Mouse (Mus musculus) neural tube, embryonic 13.5 days (tissue): Measurements from ENCODE around the gene Fgd6. TPM values are rescaled to one million over a fixed set of nuclear protein-coding genes. Genes with fewer than 3 reads are reported as not detected.
A peak's percentile ranks its signal among the peaks of the same experiment; 100 is the strongest.

ENCODE experiments used
- ATAC-seq: fragments of 200-750 bp; cut with Nextera tagmentation; 2 replicates; pipeline ENCODE4 v1.8.0; 2017; ENCODE audit warnings: low read depth, mild to moderate bottlenecking, moderate TSS enrichment, moderate library complexity
- H3K27ac ChIP-seq: fragments of 300-500 bp; sonication (generic); replicated peaks from 2 replicates; pipeline ENCODE4 v1.5.1; 2015; ENCODE audit warnings: moderate library complexity, mild to moderate bottlenecking, inconsistent platforms
- H3K27me3 ChIP-seq: fragments of 300-500 bp; sonication (generic); 2 replicates; pipeline ENCODE4 v1.6.1; 2015; ENCODE audit warnings: mild to moderate bottlenecking, inconsistent platforms
- H3K36me3 ChIP-seq: fragments of 300-500 bp; sonication (generic); 2 replicates; pipeline ENCODE4 v1.6.1; 2015; ENCODE audit warnings: mild to moderate bottlenecking, inconsistent platforms
- H3K4me1 ChIP-seq: fragments of 300-500 bp; sonication (generic); replicated peaks from 2 replicates; pipeline ENCODE4 v1.6.1; 2015; ENCODE audit warnings: inconsistent platforms
- H3K4me2 ChIP-seq: fragments of 300-500 bp; sonication (generic); 2 replicates; pipeline ENCODE4 v1.6.1; 2015; ENCODE audit warnings: inconsistent platforms, mild to moderate bottlenecking, moderate library complexity
- H3K4me3 ChIP-seq: fragments of 300-500 bp; sonication (generic); 2 replicates; pipeline ENCODE4 v1.5.1; 2015; ENCODE audit warnings: mild to moderate bottlenecking, inconsistent platforms
- H3K9ac ChIP-seq: fragments of 300-500 bp; sonication (generic); 2 replicates; pipeline ENCODE4 v1.6.1; 2015; ENCODE audit warnings: moderate library complexity, mild to moderate bottlenecking, inconsistent platforms
- H3K9me3 ChIP-seq: fragments of 300-500 bp; sonication (generic); 2 replicates; pipeline ENCODE4 v1.6.1; 2016; ENCODE audit warnings: inconsistent platforms
- WGBS: fragments of 180-500 bp; shearing (Covaris S2); methylation state at CpG from one replicate; pipeline ENCODE4 v1.1.7; 2015; 5-methylcytosine and 5-hydroxymethylcytosine counted together
- polyA plus RNA-seq: library from polyadenylated mRNA; unstranded; fragments of >200 nt; fragmentation: Nextera tagmentation; extraction: Ambion mirVana; gene quantifications from 2 replicates; pipeline ENCODE4 v1.2.1, GENCODE M21; 2015

Fgd6 gene
- polyA plus RNA-seq, 1 experiment from 2014 or later, result 2.7 TPM

DNA sequence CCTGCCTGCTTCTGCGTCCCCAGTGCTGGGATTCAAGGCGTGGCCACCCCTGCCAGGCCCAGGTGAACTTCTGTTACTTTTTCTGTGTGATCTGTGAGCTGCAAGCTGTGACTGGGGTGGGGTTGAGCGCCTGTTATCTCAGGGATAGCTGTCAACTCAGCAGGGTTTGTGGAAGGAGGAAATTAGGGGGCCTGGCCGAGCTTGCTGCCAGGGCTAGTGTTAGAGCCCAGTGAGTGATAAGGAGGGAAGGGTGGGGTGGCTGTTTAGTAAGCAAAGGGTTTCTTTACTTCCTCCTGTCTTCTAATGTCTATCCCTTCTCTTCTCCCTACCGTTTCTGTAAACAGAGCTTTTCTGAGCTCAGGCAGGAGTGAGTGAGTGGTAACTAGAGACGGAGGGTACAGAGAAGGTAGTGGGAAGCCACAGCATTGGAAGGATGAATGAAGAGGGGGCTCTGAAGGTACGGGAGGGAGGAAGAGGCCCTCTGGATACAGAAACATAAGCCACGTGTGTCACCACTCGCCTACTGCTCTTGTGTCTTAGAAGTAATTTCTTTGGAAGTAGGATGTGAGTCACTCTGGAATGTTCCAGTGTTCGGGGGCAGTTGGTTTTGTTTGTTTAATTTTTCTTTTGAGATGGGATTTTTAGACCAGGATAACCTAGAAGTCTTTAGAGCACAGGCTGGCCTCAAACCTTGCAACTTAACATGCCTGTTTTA lies 12.2 kb downstream of the Fgd6 start:
- Histone ChIP-seq H3K9ac (no peak overlapping the region), H3K4me1 (peaks cover 7% of the 10 kb centered on the region; the same call in 1 of the 2 replicates), H3K27ac (no peak overlapping the region), H3K4me3 (no peak overlapping the region), H3K27me3 (no peaks in the 10 kb centered on the region), H3K9me3 (no peaks in the 10 kb centered on the region), H3K36me3 (peaks cover 19% of the 10 kb centered on the region), H3K4me2 (no peak overlapping the region)
- no peak for ATAC-seq
- WGBS, result 66% methylated on average over 10 of the region's 10 CpGs

DNA sequence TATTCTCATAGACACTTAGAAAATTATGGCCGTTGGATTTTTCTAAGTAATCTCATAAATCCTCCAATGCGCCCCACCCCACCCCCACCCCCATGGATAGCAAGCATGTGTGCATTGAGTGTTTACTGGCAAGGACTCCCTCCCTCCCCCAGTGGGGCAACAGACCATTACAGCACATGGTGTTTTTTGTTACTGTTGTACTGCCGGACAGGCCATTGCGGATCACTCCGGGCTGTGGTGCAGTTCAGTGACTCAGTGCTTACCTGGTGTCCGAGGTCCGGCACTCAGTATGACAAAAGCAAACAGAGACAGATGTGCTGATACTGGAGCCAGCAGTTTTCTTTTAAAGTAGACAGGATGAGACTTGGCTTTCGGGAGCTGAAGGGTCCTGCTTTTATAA lies 13.3 kb downstream of the Fgd6 start:
- peaks cover 7% of the 10 kb centered on the region; the same call in 1 of the 2 replicates for H3K4me1 ChIP-seq
- no peak overlapping the region for H3K27ac ChIP-seq
- ATAC-seq, result no peak
- H3K4me3 ChIP-seq, result no peak overlapping the region
- no peak overlapping the region for H3K9ac ChIP-seq
- 80% methylated on average over 8 of the region's 8 CpGs for WGBS
- no peaks in the 10 kb centered on the region for H3K27me3 ChIP-seq
- H3K36me3 ChIP-seq, result peaks cover 19% of the 10 kb centered on the region
- H3K4me2 ChIP-seq, result no peak overlapping the region
- H3K9me3 ChIP-seq, result no peaks in the 10 kb centered on the region

DNA sequence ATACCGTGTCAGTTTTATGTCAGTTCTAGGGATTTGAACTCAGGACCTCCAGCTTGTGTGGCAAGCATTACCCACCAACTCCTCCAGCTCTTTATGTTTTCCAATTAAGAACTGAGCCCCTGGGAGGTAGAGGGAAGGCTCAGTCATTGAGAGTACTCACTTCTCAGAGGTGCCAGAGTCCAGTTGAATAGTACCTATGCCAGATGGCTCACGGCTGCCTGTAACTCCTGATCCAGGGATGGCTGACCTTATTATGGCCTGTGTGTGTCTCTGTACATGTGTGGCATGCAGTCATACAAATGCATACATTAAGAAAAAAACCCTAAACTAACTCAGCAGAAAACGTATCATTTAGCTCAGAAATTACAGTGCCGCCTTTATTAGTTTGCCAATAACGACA lies 14.9 kb downstream of the Fgd6 start:
- Histone ChIP-seq H3K4me2 (no peak overlapping the region), H3K27me3 (no peaks in the 10 kb centered on the region), H3K9ac (no peak overlapping the region), H3K4me3 (no peak overlapping the region), H3K9me3 (no peaks in the 10 kb centered on the region), H3K36me3 (peaks cover 4% of the 10 kb centered on the region), H3K27ac (no peak overlapping the region), H3K4me1 (peaks cover 7% of the 10 kb centered on the region; the same call in 1 of the 2 replicates)
- WGBS, result 86% methylated on average over 5 of the region's 5 CpGs
- ATAC-seq, result no peak

- no peak for ATAC-seq
- Histone ChIP-seq H3K9ac (no peak overlapping the region), H3K4me1 (0 out of 2 replicates have a peak, but pooled peaks cover 12% of the 10 kb centered on the region), H3K9me3 (no peaks in the 10 kb centered on the region), H3K4me2 (no peak overlapping the region), H3K27me3 (no peaks in the 10 kb centered on the region), H3K4me3 (no peak overlapping the region), H3K36me3 (no peaks in the 10 kb centered on the region), H3K27ac (no peak overlapping the region)
- 78% methylated on average over 6 of the region's 6 CpGs for WGBS
These were observed 20.7 kb downstream of the Fgd6 start for GRCm38 (mm10) chr10:94056487-94056886.

DNA sequence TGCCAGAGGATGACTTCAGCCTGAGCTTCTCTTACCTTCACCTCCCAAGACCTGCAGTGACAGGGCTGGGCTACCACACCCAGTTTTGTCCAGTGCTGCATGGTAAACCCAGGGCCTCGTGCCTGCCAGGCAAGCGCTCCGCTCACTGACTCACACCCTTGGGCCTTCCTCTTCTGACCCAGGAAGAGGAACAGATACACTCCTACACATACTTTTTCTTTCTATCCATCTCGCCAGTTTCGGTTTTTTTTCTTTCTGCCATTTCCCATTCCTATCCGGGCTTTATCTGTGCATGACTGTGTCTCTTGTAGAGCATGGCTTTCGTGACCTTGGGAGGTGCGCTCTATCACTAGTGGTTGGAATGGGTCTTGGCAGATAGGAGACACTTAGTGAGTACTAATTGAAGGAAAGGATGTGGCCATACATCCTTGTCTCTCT lies 23.8 kb downstream of the Fgd6 start:
- H3K4me2 ChIP-seq, result no peak overlapping the region
- ATAC-seq, result no peak
- H3K27ac ChIP-seq, result no peak overlapping the region
- H3K4me3 ChIP-seq, result no peak overlapping the region
- H3K36me3 ChIP-seq, result no peaks in the 10 kb centered on the region
- no peaks in the 10 kb centered on the region for H3K27me3 ChIP-seq
- H3K4me1 ChIP-seq, result 0 out of 2 replicates have a peak, but pooled peaks cover 12% of the 10 kb centered on the region
- no peak overlapping the region for H3K9ac ChIP-seq
- H3K9me3 ChIP-seq, result no peaks in the 10 kb centered on the region
- WGBS, result 93% methylated on average over 8 of the region's 8 CpGs

GRCm38 (mm10) chr10:94060190-94060589 lies 24.4 kb downstream of the Fgd6 start:
- 69% methylated on average over 8 of the region's 8 CpGs for WGBS
- H3K36me3 ChIP-seq, result no peaks in the 10 kb centered on the region
- ATAC-seq, result no peak
- 0 out of 2 replicates have a peak, but pooled peaks cover 12% of the 10 kb centered on the region for H3K4me1 ChIP-seq
- no peak overlapping the region for H3K27ac ChIP-seq
- no peaks in the 10 kb centered on the region for H3K27me3 ChIP-seq
- no peak overlapping the region for H3K4me2 ChIP-seq
- H3K9me3 ChIP-seq, result no peaks in the 10 kb centered on the region
- no peak overlapping the region for H3K4me3 ChIP-seq
- no peak overlapping the region for H3K9ac ChIP-seq

DNA sequence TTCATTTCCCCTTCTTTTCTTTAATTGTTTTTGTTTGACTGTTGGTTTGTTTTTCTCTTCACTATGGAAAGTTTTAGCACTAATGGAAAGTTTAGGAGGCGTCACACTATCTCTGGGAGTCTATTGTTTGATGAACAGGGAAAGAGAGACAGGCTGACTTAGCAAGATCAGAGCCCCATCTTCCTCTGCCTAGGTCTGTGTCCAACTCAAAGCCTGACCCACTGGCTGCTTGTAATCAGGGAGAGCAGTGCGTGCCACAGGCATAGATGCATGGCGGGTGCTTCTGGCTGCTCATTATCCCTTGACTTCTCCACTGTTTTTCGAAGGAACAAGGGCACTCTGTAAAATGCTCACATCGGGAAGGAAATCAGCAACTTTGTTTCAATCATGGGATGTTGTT lies 26.6 kb downstream of the Fgd6 start:
- ATAC-seq, result no peak
- Histone ChIP-seq H3K4me2 (no peak overlapping the region), H3K27ac (no peak overlapping the region), H3K9ac (no peak overlapping the region), H3K4me1 (0 out of 2 replicates have a peak, but pooled peaks cover 8% of the 10 kb centered on the region), H3K4me3 (no peak overlapping the region), H3K9me3 (no peaks in the 10 kb centered on the region), H3K36me3 (no peaks in the 10 kb centered on the region), H3K27me3 (no peaks in the 10 kb centered on the region)
- WGBS, result 81% methylated on average over 5 of the region's 5 CpGs

GRCm38 (mm10) chr10:94066896-94067295 lies 31.1 kb downstream of the Fgd6 start:
- no peak for ATAC-seq

DNA sequence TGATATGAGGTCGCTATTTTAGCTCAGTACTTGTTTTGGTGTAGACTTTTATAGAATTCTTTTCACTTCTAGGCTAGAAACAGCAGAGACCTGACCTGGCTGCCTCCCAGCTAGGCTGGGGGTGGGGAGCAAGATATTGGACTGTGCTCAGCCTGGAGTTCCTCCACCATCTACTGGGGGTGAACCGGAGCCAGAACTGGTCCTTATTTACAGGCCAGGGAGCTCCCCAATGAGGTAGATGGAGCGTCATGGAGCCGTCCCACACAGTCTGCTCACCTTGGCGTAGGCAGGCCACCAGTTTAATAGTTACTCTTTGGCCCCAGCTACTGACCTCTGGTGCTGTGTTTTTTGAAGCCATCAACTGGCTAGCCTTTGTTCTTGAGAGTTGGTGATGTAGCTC lies 32.9 kb downstream of the Fgd6 start:
- no peaks in the 10 kb centered on the region for H3K27me3 ChIP-seq
- H3K27ac ChIP-seq, result no peak overlapping the region
- ATAC-seq, result no peak
- H3K9ac ChIP-seq, result no peak overlapping the region
- H3K36me3 ChIP-seq, result no peaks in the 10 kb centered on the region
- 88% methylated on average over 5 of the region's 5 CpGs for WGBS
- H3K4me2 ChIP-seq, result no peak overlapping the region
- H3K4me1 ChIP-seq, result peaks cover 13% of the 10 kb centered on the region
- H3K9me3 ChIP-seq, result no peaks in the 10 kb centered on the region
- H3K4me3 ChIP-seq, result no peak overlapping the region

More at GRCm38 (mm10) chr10:94066896-94067295, 31.1 kb downstream of the Fgd6 start:
- Histone ChIP-seq H3K4me3 (no peak overlapping the region), H3K27ac (no peak overlapping the region), H3K4me1 (no peaks in the 10 kb centered on the region; the same call in 1 of the 2 replicates), H3K9ac (no peak overlapping the region), H3K27me3 (no peaks in the 10 kb centered on the region), H3K9me3 (no peaks in the 10 kb centered on the region), H3K36me3 (no peaks in the 10 kb centered on the region), H3K4me2 (no peak overlapping the region)
- 71% methylated on average over 3 of the region's 3 CpGs for WGBS

DNA sequence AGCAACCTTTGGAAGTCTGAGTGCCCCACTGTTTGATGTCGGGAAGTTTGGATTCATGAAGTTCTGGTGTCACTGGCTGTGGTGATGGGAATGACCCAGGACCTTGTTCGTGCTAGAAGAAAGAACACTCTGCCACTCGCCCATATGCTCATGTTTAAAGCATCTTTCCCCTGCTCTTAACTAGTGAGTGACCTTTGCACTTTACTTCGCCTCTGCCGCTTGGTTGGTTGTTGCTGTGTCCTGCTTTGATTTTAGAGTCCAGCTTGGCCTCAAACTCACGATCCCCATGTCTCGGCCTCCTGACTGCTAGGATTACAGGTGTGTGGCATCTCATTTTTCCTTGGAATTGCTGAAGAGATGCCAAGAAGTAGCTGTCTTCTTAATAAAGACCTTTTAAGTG lies 35.8 kb downstream of the Fgd6 start:
- no peak for ATAC-seq
- H3K4me3 ChIP-seq, result no peak overlapping the region
- H3K9me3 ChIP-seq, result no peaks in the 10 kb centered on the region
- WGBS, result 88% methylated on average over 7 of the region's 7 CpGs
- no peak overlapping the region for H3K9ac ChIP-seq
- no peaks in the 10 kb centered on the region for H3K27me3 ChIP-seq
- H3K27ac ChIP-seq, result no peak overlapping the region
- H3K4me2 ChIP-seq, result no peak overlapping the region
- H3K36me3 ChIP-seq, result no peaks in the 10 kb centered on the region; the same call in 1 of the 2 replicates
- H3K4me1 ChIP-seq, result peaks cover 13% of the 10 kb centered on the region

- ATAC-seq, result no peak
- H3K4me2 ChIP-seq, result no peak overlapping the region
- H3K9ac ChIP-seq, result no peak overlapping the region
- no peak overlapping the region for H3K4me3 ChIP-seq
- H3K27ac ChIP-seq, result peak overlapping the region; percentile 56; the same call in 1 of the 2 replicates
- H3K9me3 ChIP-seq, result no peaks in the 10 kb centered on the region
- no peaks in the 10 kb centered on the region; the same call in 1 of the 2 replicates for H3K36me3 ChIP-seq
- no peaks in the 10 kb centered on the region for H3K27me3 ChIP-seq
- peaks cover 19% of the 10 kb centered on the region for H3K4me1 ChIP-seq
- WGBS, result 65% methylated on average over 10 of the region's 10 CpGs
These were observed 36.6 kb downstream of the Fgd6 start for GRCm38 (mm10) chr10:94072261-94072915.

DNA sequence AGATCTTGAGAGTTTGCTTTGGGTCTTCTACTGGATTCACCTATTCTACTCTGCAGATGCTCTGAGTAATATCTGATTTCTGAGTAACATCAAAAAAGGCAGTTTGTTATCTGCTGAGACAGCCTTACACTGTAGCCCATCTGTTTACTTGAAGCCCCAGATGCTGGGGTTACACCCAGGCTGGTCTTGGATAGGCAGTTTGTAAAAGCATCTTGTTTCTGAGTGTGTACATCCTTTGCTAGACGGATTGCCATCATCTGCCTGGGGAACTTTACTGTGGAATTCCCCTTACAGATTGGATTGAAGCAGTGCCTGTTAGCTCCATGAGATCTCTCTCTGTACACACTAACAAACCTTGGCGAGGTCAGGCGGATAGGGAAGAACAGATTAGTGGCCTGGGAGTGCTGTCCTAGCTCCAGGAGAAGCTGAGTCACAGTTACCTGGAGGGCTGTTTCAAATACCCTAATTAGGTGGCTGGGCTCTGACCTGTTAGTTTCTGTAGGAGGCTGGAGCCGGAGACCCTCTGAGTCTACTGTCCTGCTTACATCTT lies 37.2 kb downstream of the Fgd6 start:
- Histone ChIP-seq H3K9me3 (no peaks in the 10 kb centered on the region), H3K9ac (no peak overlapping the region), H3K4me1 (peaks cover 22% of the 10 kb centered on the region), H3K4me2 (no peak overlapping the region), H3K36me3 (no peaks in the 10 kb centered on the region; the same call in 1 of the 2 replicates), H3K27me3 (no peaks in the 10 kb centered on the region), H3K4me3 (no peak overlapping the region), H3K27ac (peak overlapping the region; percentile 56; the same call in 1 of the 2 replicates)
- 86% methylated on average over 4 of the region's 4 CpGs for WGBS
- no peak for ATAC-seq
